Mouse (Mus musculus) T-cell, adult 2 months (primary cell): ENCODE results near the gene Trim54.

Source experiments
- DNase-seq: peaks from one replicate; pipeline ENCODE4 v3.0.0; 2022; ENCODE audit warnings: low spot score

Trim54 gene

DNA sequence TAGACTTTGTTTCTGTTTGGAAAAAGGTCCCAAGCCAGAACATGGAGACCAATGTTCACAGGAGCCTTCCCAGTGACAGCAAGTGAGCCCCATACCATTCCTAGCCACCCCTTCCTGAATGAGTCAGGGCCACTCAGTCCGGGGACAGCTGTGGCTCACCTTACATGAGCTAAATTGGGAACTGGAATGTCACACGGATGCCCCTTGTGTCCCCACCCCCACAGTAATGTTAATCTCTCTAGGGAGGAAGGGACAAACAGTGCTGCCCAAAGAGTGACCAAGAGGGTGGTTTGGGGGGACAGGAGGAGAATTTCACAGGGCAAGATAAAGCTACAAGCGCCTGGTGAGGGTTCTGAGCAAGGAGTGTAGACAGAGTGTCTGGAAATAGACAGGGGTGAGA, at the start of gene Trim54:
Trim54 (plus strand) TSS at position 359 of the 400 bp plus-strand sequence.
- no peak for DNase-seq

DNA sequence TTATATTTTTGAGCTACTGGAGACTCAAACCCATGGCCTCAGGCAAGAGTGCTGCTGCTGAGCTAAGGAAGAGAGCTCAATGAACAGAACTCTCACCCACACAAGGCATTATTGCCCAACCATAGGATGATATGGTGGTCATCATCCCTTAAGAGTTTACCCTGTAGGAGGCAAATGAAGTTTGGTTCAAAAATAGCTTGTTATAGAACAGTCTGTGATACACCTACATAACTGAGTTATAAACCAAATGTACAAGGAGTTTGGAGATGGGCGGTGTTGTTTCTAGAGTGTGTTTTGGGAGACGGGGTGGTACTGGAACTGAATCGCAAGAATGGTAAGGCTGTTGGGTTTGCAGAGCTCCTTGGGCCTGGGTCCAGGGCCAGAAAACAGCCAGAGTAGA, 46.7 kb upstream of the Trim54 start:
- DNase-seq, result no peak

DNA sequence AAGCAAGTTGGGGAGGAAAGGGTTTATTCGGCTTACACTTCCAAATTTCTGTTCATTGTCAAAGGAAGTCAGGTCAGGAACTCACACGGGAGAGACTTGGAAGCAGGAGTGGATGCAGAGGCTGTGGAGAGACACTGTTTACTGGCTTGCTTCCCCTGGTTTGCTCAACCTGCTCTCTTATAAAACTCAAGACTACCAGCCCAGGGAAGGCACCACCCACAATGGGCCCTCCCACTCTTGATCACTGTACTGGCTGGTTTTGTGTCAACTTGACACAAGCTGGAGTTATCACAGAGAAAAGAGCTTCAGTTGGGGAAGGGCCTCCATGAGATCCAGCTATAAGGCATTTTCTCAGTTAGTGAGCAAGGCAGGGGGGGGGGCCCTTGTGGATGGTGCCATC, 45.5 kb upstream of the Trim54 start:
- DNase-seq, result no peak

DNA sequence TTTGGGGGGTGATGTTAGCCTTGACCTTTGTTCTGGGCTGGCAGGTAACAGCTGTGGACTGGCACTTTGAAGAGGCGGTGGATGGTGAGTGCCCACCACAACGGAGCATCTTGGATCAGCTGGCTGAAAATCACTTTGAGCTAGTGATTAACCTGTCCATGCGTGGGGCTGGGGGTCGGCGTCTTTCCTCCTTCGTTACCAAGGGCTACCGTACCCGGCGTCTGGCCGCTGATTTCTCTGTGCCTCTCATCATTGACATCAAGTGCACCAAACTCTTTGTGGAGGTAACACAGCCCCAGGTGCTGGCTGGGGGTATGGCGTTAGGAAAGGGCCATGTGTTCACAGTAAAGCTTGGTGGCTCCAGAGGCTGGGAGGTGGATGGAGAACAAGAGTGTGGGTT, 44.7 kb upstream of the Trim54 start:
- DNase-seq, result no peak

DNA sequence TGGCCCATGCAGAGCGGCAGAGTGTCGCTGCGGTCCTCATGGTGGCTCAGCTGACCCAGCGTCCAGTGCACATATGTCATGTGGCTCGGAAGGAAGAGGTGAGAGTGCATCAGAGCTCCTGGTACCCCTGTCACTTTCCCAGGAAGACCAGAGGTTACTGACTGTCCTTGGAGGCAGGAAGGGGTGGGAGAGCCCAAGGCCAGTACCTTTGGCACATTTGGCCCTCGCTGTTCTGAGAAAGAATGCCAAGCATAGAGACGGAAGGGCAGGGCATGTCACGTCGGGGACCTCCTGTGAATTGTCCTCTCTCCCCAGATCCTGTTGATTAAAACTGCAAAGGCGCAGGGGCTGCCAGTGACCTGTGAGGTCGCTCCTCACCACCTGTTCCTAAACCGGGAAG, 43.3 kb upstream of the Trim54 start:
- no peak for DNase-seq

DNA sequence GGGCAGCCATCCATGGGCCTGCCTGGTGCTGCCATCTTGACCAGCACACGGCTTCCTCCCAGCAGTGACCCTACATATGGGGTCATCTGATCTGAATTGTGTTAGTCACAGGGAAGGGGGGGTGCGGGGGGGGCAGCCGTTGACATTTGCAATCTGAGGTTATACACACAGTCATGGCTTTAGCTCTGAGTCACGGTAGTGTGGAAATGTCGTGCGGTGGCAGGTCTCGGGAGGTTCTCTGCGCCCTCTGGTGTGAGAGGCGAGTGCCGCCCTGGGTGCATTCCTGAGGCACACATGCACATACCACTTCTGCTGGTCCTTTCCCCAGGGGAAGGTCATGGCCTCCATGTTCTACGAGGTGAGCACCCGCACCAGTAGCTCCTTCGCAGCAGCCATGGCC, 40.2 kb upstream of the Trim54 start:
- no peak for DNase-seq

DNA sequence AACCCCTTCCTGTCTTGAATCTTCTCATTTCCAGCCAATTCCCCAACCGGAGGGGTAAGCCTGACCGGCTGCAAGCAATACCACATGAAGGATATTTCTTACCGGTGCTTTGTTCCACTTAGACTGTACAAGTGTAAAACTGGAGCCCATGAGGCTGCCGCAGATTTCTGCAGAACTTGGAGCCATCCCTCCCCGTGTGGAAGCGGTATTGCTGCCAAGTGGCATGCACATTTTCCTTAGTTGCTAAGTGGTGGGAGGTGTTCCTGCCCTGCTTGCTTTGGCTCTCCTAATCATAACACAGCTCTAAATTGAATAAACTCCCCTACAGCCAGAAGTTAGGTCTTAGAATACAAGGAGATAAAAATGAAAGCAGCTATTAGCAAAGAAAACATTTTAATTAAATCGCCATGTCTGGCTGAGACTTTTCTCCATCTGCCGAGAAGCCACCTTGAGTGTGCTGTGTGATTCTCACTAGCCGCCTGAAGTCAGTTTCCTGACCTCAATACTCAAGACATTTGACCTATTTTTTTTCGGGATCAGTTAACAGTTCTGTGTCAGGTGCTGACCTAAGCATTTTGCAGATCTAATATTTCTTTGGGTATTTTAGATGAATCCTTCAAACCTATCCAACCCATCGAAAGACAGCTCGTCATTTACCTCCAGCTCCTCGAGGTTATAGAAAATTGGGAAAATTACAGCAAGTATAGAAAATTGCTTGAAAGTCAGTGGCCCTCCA, 36.3 kb upstream of the Trim54 start:
- DNase-seq, result no peak

DNA sequence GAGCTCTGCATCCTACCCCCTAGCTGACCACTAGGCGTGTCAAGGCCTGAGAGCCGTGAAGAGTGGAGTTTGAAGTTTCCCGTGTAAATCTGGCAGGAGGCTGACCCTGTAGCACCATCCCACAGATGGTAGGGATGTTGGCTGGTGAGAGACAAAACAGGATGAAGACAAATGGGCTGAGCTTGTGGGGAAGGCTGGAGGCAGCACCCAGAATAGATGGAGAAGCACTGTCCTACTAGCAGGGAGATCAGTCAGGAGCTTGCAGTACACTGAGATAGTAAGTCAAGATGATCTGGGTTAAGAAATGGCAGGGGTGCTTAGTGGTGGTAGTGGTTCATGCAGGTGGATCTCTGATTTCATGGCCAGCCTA, 35.7 kb upstream of the Trim54 start:
- DNase-seq, result no peak

DNA sequence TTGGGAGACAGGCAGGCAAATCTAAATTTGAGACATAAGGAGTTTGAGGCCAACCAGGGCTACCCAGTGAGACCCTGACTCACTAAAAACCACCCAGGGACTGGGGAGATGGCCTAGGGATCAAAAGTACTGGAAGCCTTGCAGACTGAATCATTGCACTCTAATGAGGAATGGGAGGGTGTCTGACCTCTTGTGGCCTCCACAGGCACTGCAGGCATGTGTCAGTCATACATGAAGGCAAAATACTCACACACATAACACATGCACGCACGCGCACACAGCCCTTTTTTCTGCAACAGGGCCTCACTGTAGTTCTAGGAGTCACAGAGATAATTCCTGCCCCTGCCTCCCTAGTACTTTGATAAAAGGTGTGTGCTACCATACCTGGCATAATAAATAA, 35.1 kb upstream of the Trim54 start:
- peak; percentile 36 for DNase-seq

DNA sequence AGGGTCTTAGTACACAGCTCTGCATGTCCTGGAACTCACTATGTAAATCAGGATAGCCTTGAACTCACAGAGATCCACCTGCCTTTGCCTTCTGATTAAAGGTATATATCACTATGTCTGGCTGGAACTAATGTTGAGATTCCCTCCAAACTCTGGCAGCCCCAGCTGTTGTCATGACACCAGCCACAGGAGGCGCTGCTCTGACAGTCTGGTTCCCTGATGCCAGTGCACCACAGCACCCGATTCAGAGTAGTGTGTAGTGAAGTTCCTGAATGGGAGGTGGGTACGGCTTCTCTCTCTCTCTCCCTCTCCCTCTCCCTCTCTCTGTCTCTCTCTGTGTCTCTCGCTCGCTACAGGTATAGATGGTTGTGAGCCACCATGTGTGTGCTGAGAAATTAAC, 34.2 kb upstream of the Trim54 start:
- peak; percentile 70 for DNase-seq

DNA sequence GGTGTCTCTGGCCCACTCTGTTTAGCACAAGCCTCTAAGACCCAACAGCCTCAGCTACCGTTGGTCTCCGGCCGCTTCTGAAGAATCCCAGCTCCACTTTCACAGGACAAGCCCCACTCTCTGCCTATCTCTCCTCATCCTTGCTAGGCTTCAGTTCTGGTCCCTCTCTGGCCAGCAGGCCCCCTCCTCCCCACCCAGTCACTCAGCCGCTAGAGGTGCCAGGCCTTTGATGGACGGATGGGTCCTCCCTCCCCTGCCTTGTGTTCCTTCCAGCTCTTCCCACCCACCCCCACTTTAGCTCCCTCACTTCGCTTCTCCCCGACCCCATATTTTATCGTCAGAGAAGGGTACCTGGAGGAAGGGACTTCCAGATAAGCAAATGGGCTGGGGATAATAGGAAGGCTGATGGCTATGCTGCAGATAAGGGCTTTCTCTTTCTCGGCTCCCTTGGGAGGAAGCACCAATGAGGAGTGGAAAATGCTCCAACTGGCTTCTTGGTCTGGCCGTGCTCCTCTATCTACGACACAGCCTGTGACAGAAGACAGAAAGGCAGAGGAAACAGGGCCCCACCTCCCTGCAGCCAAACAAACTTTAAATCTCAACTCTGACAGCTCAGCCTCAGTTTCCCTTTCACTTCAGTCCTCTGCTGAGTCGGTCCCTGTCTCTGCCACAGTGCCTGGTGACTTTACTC, 33.4 kb upstream of the Trim54 start:
- peak; percentile 46 for DNase-seq

DNA sequence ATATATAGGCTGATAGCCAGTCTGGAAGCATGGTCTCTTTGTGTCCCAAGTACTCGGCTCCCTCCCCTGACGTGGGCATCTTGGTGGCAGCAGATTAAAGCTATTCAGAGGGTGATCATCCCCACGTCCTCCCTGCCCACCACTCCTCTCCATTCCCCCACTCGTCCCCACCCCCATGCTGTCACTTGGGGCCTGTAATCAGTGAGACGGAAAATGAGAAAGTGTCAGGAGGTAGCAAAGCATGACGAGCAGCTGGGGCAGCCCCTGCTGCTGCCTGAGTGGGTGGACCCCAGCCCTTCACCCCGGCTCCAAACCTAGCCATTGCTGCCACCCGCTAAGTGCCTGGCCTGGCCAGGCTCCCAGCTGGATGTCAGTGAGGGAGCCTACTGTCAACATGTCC, 32.6 kb upstream of the Trim54 start:
- DNase-seq, result no peak

DNA sequence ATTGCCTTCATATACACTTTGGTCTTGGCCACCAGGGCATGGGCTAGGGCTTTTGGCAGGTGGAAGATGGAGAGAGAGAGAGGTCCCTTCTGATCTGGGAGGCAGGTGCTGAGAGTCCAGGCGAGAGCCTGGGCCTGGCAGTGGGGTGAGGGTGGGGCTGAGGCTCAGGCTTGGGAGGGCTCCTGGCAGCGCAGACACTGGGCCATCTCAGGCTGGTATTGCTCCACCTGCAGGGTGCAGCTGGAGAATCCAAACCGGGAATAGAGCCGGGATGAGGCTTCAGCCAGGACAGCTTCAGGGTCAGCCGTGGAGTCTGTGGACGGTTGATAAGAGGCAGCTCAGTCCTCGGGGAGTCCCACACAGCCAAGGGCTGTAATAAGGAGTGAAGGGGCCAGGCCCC, 29.9 kb upstream of the Trim54 start:
- DNase-seq, result no peak

DNA sequence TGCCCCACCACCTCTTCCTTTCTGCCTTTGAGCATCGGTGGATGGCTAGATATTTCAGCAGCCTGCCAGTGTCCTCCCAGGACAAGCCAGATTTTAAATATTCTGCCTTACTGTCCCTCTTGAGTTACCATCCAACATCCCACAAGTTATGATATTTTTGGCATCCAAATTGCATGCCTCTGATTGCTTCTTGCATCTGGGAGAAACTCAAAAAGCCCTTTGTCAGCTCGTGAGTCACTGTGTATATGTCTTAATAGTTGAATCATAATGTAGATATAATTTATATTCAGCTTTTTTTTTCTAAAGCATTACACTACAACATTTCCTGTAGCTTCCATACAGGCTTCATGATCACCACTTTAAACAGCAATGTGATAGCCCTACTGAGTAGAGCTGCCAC, 29.4 kb upstream of the Trim54 start:
- DNase-seq, result no peak

DNA sequence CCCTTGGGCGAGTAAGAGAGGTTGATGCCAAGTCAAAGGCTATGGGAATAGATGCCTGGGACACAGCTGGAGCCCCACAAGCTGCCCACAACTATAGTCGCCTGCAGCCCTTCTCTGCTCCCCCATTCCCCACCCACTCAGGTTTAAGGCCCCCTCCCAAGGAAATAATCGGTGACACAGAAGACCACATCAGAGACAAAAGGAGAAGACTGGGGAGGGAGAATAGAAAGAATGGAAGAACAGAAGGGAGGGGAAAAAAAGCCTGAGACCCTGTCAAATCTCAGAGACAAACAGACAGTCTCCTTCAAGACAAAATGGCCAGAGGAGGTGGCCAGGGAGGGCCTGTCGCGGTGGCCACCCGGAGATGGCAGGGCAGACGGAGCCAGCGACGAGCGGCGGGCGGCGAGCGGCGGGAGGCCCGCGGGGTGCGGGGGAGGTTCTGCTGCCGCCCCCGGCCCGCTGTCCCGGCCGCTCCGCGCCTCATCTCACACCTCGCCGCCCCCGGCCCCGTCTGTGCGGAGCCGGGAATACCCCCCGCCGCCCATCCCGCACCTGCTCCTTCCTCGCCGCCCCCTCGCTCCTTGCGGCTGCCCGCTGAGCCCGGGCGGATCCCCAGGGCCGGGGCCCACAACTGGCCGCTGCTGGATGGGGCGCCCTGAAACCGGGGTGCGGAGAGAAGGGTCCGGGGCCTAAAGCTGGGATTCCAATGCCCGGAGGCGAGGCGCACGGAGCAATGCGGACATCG, 24.1 kb upstream of the Trim54 start:
- DNase-seq, result no peak

DNA sequence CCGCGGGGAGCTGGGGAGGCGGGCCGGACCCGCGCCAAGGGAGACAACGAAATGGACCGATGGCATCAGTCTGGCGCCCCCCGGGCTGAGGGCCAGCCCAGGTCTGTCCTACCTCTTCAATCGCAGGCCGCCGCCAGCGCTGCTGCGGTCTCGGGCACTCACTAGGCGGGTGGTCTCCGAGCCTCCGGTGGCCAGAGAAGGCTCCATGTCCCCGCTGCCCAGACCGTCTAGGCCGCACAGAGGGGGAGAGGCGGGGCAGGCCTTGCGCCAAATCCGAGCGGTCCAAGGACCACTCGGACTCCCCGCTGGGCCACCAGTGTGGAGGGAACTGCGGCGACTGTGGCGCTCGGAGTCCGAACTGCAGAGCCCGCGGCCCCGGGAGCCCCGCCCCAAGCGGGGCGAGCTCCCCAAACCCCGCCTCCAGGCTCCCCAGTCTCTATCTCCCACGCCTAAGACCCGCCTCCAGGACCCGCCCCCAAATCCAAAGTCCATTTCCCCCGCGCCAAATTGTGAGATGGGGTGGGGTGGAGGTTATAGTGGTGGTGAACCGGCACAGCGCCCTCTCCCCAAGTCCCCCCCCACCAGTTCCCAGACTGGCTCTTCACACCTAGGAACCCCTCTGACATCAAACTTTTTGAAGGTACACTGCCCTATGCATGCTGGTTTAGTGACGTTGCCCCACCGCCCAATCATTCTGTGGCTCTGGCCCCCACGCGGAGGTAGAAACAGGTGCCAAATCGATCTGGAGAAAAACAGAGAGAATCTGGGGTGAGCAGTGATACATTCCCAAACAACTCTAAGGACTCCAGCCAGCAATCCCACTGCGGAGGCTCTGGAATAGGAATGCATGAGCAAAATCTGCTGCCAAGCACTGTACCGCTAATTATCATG, 23.1 kb upstream of the Trim54 start:
- DNase-seq, result peak; percentile 39

DNA sequence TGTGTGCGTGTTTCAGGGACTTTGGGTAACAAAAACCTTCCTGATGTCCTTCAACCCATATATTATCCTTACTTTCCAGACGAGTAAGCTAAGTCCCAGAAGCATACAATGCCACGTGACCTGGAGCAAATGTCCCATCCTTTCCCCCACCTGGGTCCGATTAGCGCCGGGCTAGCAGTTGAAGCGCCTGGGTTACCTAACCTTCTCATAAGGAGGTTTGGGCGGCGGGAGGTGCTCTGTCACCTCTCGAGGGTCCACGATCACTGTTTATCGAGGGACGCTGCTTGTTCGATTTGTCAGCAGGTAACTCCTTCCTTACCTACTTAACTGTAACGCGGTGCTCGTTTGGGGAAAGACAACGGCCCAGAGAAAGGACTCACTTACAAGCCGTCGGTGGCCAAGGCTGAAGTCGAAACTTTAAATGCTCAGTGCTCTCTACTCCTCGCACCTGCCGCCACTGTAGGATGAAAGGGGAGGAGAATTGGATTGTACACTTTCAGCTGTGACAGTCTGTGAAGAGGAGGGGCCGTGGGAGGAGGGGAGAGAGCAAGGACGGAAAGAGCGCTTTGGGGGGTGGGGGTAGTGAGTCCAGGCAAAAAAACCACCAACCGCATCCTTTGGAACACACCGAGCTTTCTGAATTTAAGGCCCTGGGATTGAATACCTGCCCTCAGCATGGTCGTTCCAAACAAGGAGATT, 22.3 kb upstream of the Trim54 start:
- DNase-seq, result peak; percentile 54

DNA sequence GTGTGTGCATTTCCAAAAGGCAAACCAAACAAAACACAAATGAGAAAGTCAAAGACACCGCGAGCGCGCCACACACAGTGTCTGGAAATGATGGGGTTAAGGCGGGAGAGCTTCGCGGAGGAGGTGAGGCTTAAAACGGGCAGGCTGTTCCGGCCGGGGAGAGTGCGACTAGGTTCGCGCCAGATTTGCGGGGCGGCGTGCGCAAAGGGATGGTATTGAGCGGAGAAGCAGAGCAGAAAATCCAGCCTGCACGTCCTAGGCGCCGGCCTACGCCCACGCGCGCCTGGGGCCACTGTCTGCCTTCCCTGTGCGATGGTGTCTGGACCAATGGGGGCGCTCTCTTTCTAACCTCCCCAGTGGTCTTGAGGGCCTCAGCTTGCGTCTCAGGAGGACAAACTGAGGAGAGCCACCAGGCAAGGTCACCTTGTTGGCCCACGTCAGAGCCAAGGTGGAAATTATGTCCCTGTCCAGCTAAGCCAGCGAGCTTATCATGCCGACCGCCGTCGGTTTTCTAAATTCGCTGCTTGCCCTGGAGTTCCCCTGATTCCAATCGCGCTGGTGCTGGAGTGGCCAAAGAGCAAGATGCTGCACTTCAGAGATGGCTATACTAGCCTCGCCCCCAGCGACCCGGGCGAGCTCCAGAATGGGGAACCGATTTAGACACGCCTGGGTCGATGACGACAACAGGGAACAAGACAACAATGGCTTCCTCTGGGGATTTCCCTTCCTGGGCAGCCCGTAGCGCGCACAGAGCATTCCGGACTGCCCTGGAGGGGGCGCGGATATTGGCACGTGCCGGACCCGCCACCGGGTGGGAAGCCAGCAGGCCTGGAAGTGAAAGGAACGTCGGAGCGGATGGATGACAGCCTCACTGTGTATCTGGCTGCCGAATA, 21.5 kb upstream of the Trim54 start:
- DNase-seq, result peak; percentile 80

DNA sequence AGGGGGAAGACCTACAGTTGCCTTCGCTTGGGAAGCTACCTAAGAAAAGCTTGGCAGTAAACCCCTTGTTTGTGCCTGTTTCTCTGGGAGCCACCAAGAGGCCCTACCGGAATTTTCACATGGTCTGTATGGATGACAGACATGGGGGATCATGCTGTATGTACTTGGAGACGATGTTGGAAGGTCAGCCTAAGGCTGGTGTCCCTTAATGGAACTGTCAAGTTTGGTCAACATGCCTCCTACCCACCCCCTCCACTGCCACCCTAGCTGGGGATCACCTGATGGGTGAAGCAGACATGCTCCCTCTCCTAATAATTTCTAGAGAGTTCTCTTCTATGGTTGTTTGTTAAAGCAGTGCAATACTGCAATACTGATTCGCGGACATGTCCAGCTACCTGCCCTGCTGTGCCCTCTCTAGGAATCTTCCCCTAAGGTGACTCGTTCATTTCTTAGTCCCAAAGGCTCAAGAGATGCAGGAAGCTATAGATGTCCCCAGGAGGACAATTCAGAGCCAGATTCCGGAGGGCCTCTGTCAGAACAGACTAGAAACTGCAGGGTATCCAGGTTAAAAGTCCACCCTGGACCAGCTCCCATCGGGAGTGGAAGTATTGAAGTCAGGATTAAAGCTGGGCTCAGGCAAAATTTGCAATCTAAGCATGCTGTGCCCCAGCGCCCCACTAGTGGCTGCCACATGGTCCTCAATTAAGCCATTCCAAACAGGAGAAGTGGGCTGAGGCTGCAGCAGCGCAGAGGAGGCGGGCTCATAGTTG, 20.6 kb upstream of the Trim54 start:
- no peak for DNase-seq

DNA sequence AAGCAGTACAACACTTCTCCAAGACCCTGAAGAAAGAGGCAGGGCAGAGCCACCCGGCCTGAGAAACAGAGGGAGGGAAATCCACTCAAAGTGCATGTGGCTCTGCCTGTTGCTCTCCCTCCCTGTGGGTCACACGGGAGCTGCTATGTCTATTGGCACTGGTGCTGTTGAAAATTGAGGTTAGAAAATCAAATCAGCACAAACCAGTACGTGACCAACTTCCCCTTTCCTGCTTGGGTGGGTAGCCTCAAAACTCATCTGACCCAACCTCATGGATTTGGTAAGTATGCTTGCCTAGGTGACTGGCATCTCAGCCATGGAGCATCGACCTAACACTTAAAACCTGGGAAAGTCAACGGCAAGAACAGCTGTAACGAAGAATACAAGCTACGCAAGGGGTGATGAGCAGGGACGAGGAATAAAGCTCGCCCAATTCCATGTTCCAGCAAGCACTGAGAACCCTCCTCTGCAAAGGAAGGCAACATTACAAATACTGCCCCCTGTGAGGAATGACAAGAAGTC, 10.6 kb upstream of the Trim54 start, which contains the start of gene Dnajc5g:
Dnajc5g (plus strand) TSS at position 472 of the 522 bp plus-strand sequence.
- DNase-seq, result no peak
